Mouse (Mus musculus) adipocyte (in vitro differentiated cells): ENCODE results near the gene Eif2s1.
"Not testable (repeated sequence)": the region's sequence is repeated elsewhere in the genome, so short reads cannot be mapped to it uniquely, and the experiment has no call there.

Source experiments
- DNase-seq: peaks from one replicate; pipeline ENCODE4 v3.0.0-alpha.2; 2016; ENCODE audit warnings: low spot score

Eif2s1 gene

DNA sequence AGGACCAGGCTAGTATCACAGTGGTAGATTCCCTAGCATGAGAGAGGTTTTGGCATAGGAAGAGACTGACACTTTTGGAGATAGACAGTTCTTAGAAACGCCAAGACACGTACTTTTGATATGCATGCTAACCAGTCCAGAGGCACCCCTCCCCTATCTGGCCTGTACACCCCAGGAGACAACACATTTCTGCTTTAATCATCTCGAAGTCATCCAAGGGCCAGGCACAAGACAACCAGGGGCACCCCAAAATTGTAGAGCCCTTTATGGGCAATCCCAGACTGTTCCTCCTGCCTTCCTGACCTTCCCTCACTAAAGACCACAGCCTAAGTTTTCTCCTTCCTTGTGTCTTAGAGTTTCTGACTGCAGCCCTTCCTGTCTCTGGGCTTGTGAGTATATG, 53.9 kb downstream of the Eif2s1 start:
- no peak for DNase-seq

DNA sequence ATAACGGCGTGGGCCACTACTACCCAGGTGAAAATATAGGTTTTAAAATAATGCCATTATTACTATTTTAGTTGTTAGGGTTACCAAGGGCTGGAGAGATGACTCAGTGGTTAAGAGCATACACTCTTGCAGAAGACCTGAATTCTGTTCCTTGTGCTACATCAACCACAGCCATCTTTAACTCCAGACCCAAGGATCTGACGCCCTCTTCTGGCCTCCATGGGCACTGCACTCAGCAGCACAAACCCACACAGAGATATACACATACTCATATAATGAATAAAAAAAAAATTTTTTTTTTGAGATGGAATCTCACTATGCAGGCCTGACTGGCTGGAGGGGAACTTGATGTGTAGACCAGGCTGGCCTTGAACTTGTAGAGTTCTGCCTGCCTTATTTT, 54.7 kb downstream of the Eif2s1 start:
- no peak for DNase-seq

DNA sequence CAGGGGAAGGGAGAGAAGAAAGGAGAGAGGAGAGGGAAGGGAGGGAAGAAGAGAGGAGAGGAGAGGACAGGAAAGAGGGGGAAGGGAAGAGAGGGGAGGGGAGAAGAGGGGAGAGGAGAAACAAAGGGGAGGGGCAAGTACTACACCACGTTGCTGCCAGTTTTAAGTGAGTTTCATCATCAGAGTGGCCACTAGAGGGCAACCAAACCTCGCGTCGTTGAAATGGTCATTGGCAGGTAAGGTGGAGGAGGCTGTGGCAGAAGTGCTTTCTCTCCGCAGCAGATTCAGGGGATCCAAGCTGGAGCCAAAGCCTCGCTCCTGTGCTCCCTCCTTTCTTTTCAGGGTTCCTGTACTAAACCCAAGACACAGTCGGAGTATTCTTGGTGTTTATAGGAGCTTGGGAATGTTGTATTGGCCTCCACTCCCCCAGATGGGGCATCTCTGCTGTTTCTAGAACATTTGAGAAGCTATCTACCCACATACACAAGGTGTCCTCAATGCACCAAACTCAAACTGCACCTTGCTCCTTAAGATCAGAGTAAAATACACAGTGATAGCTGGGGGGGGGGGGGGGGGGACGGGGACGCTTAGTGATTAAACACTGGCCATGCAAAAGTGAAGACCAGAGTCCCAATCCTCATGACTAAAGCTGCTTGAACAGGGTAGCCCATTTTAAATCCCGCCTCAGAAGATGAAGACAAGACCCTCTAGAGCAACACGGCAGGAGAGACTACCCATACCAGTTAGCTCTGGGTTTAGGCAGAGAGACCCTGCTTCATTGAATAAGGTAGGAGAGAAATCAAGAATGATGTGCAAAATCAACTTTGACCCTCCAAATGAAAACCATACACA, 56.8 kb downstream of the Eif2s1 start:
- DNase-seq: peak; percentile 85

DNA sequence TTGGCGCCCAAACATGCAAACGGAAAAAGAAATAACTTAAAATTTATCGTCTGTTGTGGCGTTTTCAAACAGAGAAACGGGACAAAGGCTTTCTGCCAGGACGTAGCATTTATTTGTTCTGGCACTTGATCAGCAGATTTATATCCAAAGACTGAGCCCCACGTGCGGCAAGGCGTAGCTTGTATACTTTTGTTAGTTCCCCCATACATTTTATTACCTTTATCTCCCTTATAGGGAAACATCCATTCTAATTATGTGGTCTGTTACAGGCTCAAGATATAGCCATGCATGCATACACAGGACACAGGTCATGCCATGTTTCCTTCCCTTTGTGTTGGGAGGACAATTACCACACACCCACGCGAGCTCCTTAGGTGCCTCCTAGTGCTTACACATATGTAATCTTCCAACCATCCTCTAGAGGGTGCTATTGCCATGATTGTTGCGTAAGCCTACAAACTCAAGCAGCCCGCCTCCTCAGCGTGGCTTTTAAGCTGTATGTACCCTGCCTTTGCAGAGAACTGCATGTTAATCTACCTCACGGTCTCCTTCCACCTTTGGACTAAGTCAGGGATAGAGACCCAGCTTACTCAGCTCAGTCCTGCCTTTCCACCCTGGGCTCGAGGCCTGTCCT, 57.6 kb downstream of the Eif2s1 start:
- DNase-seq: peak; percentile 65

DNA sequence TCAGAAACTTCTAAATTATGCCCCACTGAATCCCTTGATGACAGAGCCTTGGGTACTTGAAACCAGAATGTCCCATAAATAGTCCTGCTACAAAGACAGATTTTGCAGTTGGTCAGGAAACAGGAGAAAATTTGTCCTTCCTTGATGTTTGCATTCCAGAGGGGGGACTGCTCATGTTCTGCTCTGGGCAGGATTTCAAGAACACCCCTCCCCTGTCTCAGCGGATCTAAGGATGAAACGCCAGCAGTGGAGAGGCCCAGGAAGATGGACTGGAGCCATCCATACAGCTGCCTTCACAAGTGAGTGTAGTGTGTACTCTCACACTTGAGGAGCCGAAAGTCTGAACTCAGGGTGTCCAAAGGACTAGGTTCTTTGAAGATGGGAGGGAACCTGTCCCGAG, 59.8 kb downstream of the Eif2s1 start:
- DNase-seq: no peak

DNA sequence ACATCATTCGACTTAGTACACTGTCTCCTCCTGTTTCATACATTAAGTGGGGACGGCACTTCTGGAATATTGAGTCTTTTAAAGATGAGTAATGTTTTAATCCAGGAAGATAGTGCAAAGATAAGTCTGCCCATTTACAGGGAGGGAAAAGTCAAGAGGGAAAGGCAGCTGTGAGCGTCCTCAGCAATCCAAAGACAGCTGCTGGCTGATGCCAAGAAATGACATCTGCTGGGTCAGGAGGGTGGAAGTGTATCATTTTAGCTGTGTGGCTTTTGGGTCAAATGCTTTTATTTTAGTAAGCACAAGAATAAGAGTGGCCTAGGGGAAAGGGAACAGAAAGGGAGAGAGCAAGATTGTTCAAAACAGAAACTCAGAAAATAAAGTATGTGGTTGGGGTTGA, 60.4 kb downstream of the Eif2s1 start:
- peak; percentile 57 for DNase-seq

DNA sequence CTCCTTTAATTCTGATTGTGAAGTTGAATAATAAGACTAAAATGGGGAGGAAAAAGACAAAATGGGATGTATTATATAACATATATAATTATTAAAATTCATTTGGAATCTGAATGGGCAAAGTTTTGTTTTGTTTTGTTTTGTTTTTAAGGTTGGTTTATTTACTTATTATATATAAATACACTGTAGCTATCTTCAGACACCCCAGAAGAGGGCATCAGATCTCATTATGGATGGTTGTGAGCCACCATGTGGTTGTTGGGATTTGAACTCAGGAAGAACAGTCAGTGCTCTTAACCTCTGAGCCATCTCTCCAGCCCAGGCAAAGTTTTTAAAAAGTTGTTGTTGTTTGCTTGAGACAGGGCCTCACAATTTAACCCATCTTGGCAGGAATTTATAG, 61.4 kb downstream of the Eif2s1 start:
- DNase-seq: not testable (repeated sequence)

DNA sequence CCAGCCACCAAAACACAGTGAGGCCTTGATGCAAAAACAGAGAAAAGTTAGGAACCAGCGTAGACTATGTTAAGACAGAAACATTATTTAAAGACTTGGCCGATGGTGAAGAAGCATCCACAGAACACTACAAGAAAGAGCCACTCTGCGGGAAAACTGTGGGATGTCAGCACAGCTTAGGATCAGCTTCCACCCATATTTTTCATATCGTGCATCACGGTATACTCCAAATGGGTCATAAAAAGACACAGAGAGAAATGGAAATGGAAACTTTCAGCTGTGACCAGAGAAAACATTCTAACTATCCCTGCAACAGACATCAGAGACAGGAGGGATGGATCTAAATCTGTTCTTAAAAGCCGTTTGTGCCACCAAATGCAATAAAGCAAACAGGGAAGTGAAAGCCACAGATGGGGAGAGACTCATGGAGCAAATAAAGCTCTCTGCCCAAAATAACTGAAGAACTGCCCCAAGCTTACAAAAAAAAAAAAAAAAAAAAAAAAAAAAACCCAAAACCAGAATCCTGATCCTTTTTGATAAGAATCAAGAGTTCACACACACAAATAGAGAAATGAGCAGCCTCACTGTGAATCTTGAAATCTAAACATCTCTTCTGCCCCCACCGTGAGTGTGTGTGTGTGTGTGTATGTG, 62.0 kb downstream of the Eif2s1 start:
- DNase-seq: no peak

DNA sequence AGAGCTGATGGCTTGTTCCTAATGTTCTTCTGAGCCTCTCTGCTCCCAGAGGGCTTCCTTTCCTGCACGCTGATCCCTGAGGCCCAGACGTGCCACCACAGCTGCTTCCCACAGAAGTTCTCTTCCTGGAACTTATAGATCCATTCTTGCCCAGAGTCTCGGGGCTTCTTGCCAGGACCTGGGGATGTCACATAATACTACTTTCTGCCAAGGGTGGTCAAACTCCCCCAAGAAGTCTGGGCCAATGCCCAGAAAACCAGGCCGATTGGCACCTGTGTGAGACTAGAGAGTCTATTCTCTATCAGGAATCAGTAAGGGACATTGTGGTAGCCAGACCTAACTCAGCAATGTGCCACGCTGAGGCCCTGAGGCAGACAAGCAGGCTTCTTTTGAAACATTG, 65.7 kb downstream of the Eif2s1 start:
- DNase-seq: no peak

DNA sequence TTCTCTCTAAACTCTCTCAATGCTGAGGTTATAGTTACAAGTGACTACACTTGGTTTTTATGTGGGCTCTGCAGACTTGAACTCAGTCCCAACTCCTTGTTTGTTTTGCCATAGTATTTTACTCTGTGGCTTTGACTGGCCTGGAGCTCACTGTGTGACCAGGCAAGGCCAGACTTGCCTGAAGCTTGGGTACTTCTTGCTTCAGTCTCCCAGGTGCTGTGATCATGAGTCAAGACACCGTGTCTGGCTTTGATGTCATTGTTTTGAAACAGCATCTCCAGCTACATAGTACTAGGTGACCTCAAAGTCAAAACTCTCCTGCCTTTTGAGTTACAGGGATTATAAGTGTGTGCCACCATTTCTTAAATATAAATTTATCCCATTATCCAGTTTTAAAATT, 68.3 kb downstream of the Eif2s1 start:
- DNase-seq: no peak

DNA sequence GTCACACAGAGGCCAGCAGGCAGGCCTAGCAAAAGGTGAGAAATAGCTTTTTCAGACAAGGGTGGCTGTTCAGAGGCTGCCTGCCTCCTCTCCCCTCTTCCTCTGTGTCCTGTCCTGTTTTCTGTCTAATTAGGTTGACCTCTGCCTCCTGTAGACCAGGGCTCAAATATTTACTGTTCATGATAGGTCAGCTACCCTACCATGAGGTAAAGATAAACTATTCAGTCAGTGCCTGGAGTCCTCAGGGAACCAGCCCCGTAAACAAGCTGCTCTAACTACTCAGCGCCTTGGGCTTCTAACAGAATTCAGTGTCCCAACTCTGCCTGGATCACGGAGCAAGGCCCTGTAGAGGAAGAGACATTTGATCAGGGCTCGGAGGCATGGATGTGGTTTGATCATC, 74.9 kb downstream of the Eif2s1 start:
- no peak for DNase-seq
